Mouse (Mus musculus) spleen, postnatal 10 days (tissue): Measurements from ENCODE around the gene Arl15.

ENCODE experiments used
- DNase-seq, 2 experiments: peaks; one replicate each; pipeline ENCODE4 v3.0.0; 2021 to 2022; ENCODE audit warnings: low spot score in 2 of 2

Arl15 gene

GRCm38 (mm10) chr13:113986864-113987562 lies 192.7 kb downstream of the Arl15 start:
- no peak for DNase-seq

GRCm38 (mm10) chr13:113990247-113990646 lies 195.9 kb downstream of the Arl15 start:
- DNase-seq = no peak

- DNase-seq = no peak
Observed at GRCm38 (mm10) chr13:113990701-113991100, 196.4 kb downstream of the Arl15 start.

- no peak for DNase-seq
Observed at GRCm38 (mm10) chr13:113993066-113993465, 198.8 kb downstream of the Arl15 start.

- DNase-seq = no peak
Observed at GRCm38 (mm10) chr13:113994586-113994985, 200.3 kb downstream of the Arl15 start.

- no peak for DNase-seq
Observed at GRCm38 (mm10) chr13:113995490-113996236, 201.4 kb downstream of the Arl15 start.

- DNase-seq = no peak
Observed at GRCm38 (mm10) chr13:113998811-113999210, 204.5 kb downstream of the Arl15 start.

GRCm38 (mm10) chr13:114003463-114003862 lies 209.2 kb downstream of the Arl15 start:
- DNase-seq = no peak

- DNase-seq = no peak
Observed at GRCm38 (mm10) chr13:114004191-114004590, 209.9 kb downstream of the Arl15 start.

- no peak for DNase-seq
Observed at GRCm38 (mm10) chr13:114009786-114010185, 215.5 kb downstream of the Arl15 start.

- no peak for DNase-seq
Observed at GRCm38 (mm10) chr13:114010521-114010920, 216.2 kb downstream of the Arl15 start.

- no peak for DNase-seq
Observed at GRCm38 (mm10) chr13:114011019-114011418, 216.7 kb downstream of the Arl15 start.

GRCm38 (mm10) chr13:114017928-114018327 lies 223.6 kb downstream of the Arl15 start:
- DNase-seq = no peak

GRCm38 (mm10) chr13:114023541-114023940 lies 229.2 kb downstream of the Arl15 start:
- no peak for DNase-seq

- no peak for DNase-seq
Observed at GRCm38 (mm10) chr13:114026306-114026705, 232.0 kb downstream of the Arl15 start.

GRCm38 (mm10) chr13:114026751-114027150 lies 232.4 kb downstream of the Arl15 start:
- no peak for DNase-seq

GRCm38 (mm10) chr13:114048071-114048470 lies 253.8 kb downstream of the Arl15 start:
- DNase-seq = no peak

GRCm38 (mm10) chr13:114048688-114049087 lies 254.4 kb downstream of the Arl15 start:
- no peak for DNase-seq

- DNase-seq = no peak
Observed at GRCm38 (mm10) chr13:114051151-114051850, 257.0 kb downstream of the Arl15 start.

GRCm38 (mm10) chr13:114052426-114053205 lies 258.3 kb downstream of the Arl15 start:
- no peak for DNase-seq

GRCm38 (mm10) chr13:114053261-114053660 lies 259.0 kb downstream of the Arl15 start:
- DNase-seq = no peak

GRCm38 (mm10) chr13:114055686-114056085 lies 261.4 kb downstream of the Arl15 start:
- no peak for DNase-seq
